Mouse (Mus musculus): ENCODE data around the gene Cisd3. TPM values are rescaled to one million over a fixed set of nuclear protein-coding genes. Genes with fewer than 3 reads are reported as not detected.

The Cisd3 gene
- polyA plus RNA-seq, 1 experiment from 2014 or later: 42.4 TPM

GRCm38 (mm10) chr11:97714356-97714755 is 28.7 kb downstream of the Cisd3 start:
- WGBS: 94% methylated on average over 3 of the region's 3 CpGs
- H3K36me3 ChIP-seq (ENCODE audit: control insufficient read depth, insufficient read depth, low read length): peaks cover 23% of the 10 kb centered on the region
- ATAC-seq: no peak
- no peaks in the 10 kb centered on the region for H3K4me1 ChIP-seq (ENCODE audit: control insufficient read depth, insufficient read depth, low read depth, low read length)
- H3K4me3 ChIP-seq (ENCODE audit: low read length): no peak overlapping the region
- no peaks in the 10 kb centered on the region for H3K9me3 ChIP-seq (ENCODE audit: control insufficient read depth, low read length)
- H3K9ac ChIP-seq (ENCODE audit: low read depth, low read length): no peak overlapping the region
- H3K27ac ChIP-seq (ENCODE audit: low read depth, low read length): no peak overlapping the region
- no peaks in the 10 kb centered on the region for H3K27me3 ChIP-seq (replicated peaks; ENCODE audit: control insufficient read depth, insufficient read depth, low read length)
- no peak overlapping the region for H3K4me2 ChIP-seq (ENCODE audit: low read length)

- 91% methylated on average over 14 of the region's 14 CpGs for WGBS
- H3K27me3 ChIP-seq (replicated peaks; ENCODE audit: control insufficient read depth, insufficient read depth, low read length): no peaks in the 10 kb centered on the region
- no peak overlapping the region for H3K4me2 ChIP-seq (ENCODE audit: low read length)
- H3K9ac ChIP-seq (ENCODE audit: low read depth, low read length): no peak overlapping the region
- H3K27ac ChIP-seq (ENCODE audit: low read depth, low read length): no peak overlapping the region
- H3K9me3 ChIP-seq (ENCODE audit: control insufficient read depth, low read length): no peaks in the 10 kb centered on the region
- no peak overlapping the region for H3K4me3 ChIP-seq (ENCODE audit: low read length)
- H3K36me3 ChIP-seq (ENCODE audit: control insufficient read depth, insufficient read depth, low read length): peaks cover 28% of the 10 kb centered on the region
- H3K4me1 ChIP-seq (ENCODE audit: control insufficient read depth, insufficient read depth, low read depth, low read length): no peaks in the 10 kb centered on the region
- no peak for ATAC-seq
These were observed 29.4 kb downstream of the Cisd3 start for GRCm38 (mm10) chr11:97714784-97715760.

GRCm38 (mm10) chr11:97716021-97716420 is 30.4 kb downstream of the Cisd3 start:
- Histone ChIP-seq H3K4me1 (ENCODE audit: control insufficient read depth, insufficient read depth, low read depth, low read length) (no peaks in the 10 kb centered on the region), H3K27ac (ENCODE audit: low read depth, low read length) (no peak overlapping the region), H3K4me3 (ENCODE audit: low read length) (no peak overlapping the region), H3K4me2 (ENCODE audit: low read length) (no peak overlapping the region), H3K9me3 (ENCODE audit: control insufficient read depth, low read length) (no peaks in the 10 kb centered on the region), H3K9ac (ENCODE audit: low read depth, low read length) (no peak overlapping the region), H3K36me3 (ENCODE audit: control insufficient read depth, insufficient read depth, low read length) (peaks cover 37% of the 10 kb centered on the region), H3K27me3 (replicated peaks; ENCODE audit: control insufficient read depth, insufficient read depth, low read length) (no peaks in the 10 kb centered on the region)
- no peak for ATAC-seq
- 88% methylated on average over 8 of the region's 8 CpGs for whole genome bisulfite sequencing

- Histone ChIP-seq H3K27me3 (replicated peaks; ENCODE audit: control insufficient read depth, insufficient read depth, low read length) (no peaks in the 10 kb centered on the region), H3K36me3 (ENCODE audit: control insufficient read depth, insufficient read depth, low read length) (peaks cover 48% of the 10 kb centered on the region), H3K4me3 (ENCODE audit: low read length) (no peak overlapping the region), H3K9me3 (ENCODE audit: control insufficient read depth, low read length) (no peaks in the 10 kb centered on the region; the same call in 1 of the 2 replicates), H3K4me2 (ENCODE audit: low read length) (no peak overlapping the region), H3K4me1 (ENCODE audit: control insufficient read depth, insufficient read depth, low read depth, low read length) (no peaks in the 10 kb centered on the region), H3K9ac (ENCODE audit: low read depth, low read length) (no peak overlapping the region), H3K27ac (ENCODE audit: low read depth, low read length) (no peak overlapping the region)
- no peak for ATAC-seq
- WGBS: 90% methylated on average over 26 of the region's 26 CpGs
These were observed 32.0 kb downstream of the Cisd3 start for GRCm38 (mm10) chr11:97717369-97718280.

GRCm38 (mm10) chr11:97718281-97718860 is 32.7 kb downstream of the Cisd3 start:
- no peak overlapping the region for H3K4me2 ChIP-seq (ENCODE audit: low read length)
- no peak overlapping the region for H3K27ac ChIP-seq (ENCODE audit: low read depth, low read length)
- no peak overlapping the region for H3K9ac ChIP-seq (ENCODE audit: low read depth, low read length)
- no peaks in the 10 kb centered on the region for H3K27me3 ChIP-seq (replicated peaks; ENCODE audit: control insufficient read depth, insufficient read depth, low read length)
- H3K4me3 ChIP-seq (ENCODE audit: low read length): no peak overlapping the region
- no peaks in the 10 kb centered on the region for H3K4me1 ChIP-seq (ENCODE audit: control insufficient read depth, insufficient read depth, low read depth, low read length)
- H3K9me3 ChIP-seq (ENCODE audit: control insufficient read depth, low read length): no peaks in the 10 kb centered on the region; the same call in 1 of the 2 replicates
- no peak for ATAC-seq
- WGBS: 86% methylated on average over 15 of the region's 15 CpGs
- peaks cover 51% of the 10 kb centered on the region for H3K36me3 ChIP-seq (ENCODE audit: control insufficient read depth, insufficient read depth, low read length)

- 85% methylated on average over 4 of the region's 4 CpGs for WGBS
- H3K4me2 ChIP-seq (ENCODE audit: low read length): no peak overlapping the region
- no peaks in the 10 kb centered on the region for H3K27me3 ChIP-seq (replicated peaks; ENCODE audit: control insufficient read depth, insufficient read depth, low read length)
- ATAC-seq: no peak
- H3K4me3 ChIP-seq (ENCODE audit: low read length): no peak overlapping the region
- H3K4me1 ChIP-seq (ENCODE audit: control insufficient read depth, insufficient read depth, low read depth, low read length): no peaks in the 10 kb centered on the region
- no peak overlapping the region for H3K9ac ChIP-seq (ENCODE audit: low read depth, low read length)
- no peaks in the 10 kb centered on the region; the same call in 1 of the 2 replicates for H3K9me3 ChIP-seq (ENCODE audit: control insufficient read depth, low read length)
- peaks cover 55% of the 10 kb centered on the region for H3K36me3 ChIP-seq (ENCODE audit: control insufficient read depth, insufficient read depth, low read length)
- H3K27ac ChIP-seq (ENCODE audit: low read depth, low read length): no peak overlapping the region
These were observed 33.4 kb downstream of the Cisd3 start for GRCm38 (mm10) chr11:97719041-97719440.

GRCm38 (mm10) chr11:97721338-97721737 is 35.7 kb downstream of the Cisd3 start:
- no peaks in the 10 kb centered on the region for H3K27me3 ChIP-seq (replicated peaks; ENCODE audit: control insufficient read depth, insufficient read depth, low read length)
- no peaks in the 10 kb centered on the region for H3K4me1 ChIP-seq (ENCODE audit: control insufficient read depth, insufficient read depth, low read depth, low read length)
- no peak for ATAC-seq
- H3K4me3 ChIP-seq (ENCODE audit: low read length): no peak overlapping the region
- no peak overlapping the region for H3K27ac ChIP-seq (ENCODE audit: low read depth, low read length)
- H3K9me3 ChIP-seq (ENCODE audit: control insufficient read depth, low read length): no peaks in the 10 kb centered on the region; the same call in 1 of the 2 replicates
- H3K9ac ChIP-seq (ENCODE audit: low read depth, low read length): no peak overlapping the region
- no peak overlapping the region for H3K4me2 ChIP-seq (ENCODE audit: low read length)
- peaks cover 69% of the 10 kb centered on the region for H3K36me3 ChIP-seq (ENCODE audit: control insufficient read depth, insufficient read depth, low read length)
- WGBS: 93% methylated on average over 4 of the region's 4 CpGs

GRCm38 (mm10) chr11:97723709-97724108 is 38.1 kb downstream of the Cisd3 start:
- WGBS: 83% methylated on average over 7 of the region's 7 CpGs
- ATAC-seq: no peak
- Histone ChIP-seq H3K36me3 (ENCODE audit: control insufficient read depth, insufficient read depth, low read length) (peaks cover 70% of the 10 kb centered on the region), H3K4me1 (ENCODE audit: control insufficient read depth, insufficient read depth, low read depth, low read length) (no peaks in the 10 kb centered on the region), H3K9me3 (ENCODE audit: control insufficient read depth, low read length) (no peaks in the 10 kb centered on the region; the same call in 1 of the 2 replicates), H3K9ac (ENCODE audit: low read depth, low read length) (no peak overlapping the region), H3K4me3 (ENCODE audit: low read length) (no peak overlapping the region), H3K4me2 (ENCODE audit: low read length) (no peak overlapping the region), H3K27me3 (replicated peaks; ENCODE audit: control insufficient read depth, insufficient read depth, low read length) (no peaks in the 10 kb centered on the region), H3K27ac (ENCODE audit: low read depth, low read length) (no peak overlapping the region)
